18 mouse cellular contexts compared by ENCODE assay signal in the genomic region with DNA sequence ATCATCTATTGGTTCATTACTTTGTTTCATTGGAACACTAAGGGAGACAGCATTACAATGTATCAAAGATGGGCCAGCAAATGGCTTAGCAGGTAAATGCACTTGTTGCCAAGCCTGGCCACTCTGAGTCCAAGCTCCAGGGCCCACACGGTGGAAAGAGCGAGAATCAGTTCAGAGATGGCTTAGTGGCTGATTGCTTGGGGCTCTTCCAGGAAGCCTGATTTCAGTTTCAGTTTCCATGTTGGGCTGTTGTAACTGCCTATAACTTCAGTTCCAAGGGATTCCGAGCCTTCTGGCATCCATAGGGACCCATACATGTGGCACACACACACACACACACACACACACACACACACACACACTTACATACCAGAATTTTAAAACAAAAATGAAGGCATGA. TPM values are rescaled to one million over a fixed set of nuclear protein-coding genes. Genes with fewer than 3 reads are reported as not detected.
A peak's percentile ranks its signal among the peaks of the same experiment; 100 is the strongest.
DNase-seq lines count a peak whose midpoint lies in the region; ATAC-seq and TF ChIP-seq lines count a peak whose summit lies in the region.
"Had no signal": no experiment of that assay in that cellular context is flagged by ENCODE, and none has a peak within 500 bp of the region (broad histone marks: within the 10 kb centered on the region; RNA-seq: fewer than 3 reads in every experiment).

No protein-coding gene starts in this region.

- no peaks in the 10 kb centered on the region for H3K9me3 ChIP-seq in lung, postnatal 0 days (ENCODE audit: low read length)
- H3K9me3 ChIP-seq: embryonic facial prominence, embryonic 15.5 days; forebrain, embryonic 13.5 days; heart, embryonic 10.5 days; intestine, embryonic 15.5 days; neural tube, embryonic 13.5 days; stomach, embryonic 15.5 days had no signal

- WGBS in lung, adult 2 months: 20% methylated on average over 3 of the region's 3 CpGs
- WGBS in lung, postnatal 0 days: 66% methylated on average over 3 of the region's 3 CpGs

- TF ChIP-seq POLR2A in lung, adult 2 months (IDR thresholded peaks at IDR 0.05; ENCODE audit: borderline replicate concordance, extremely low read depth, low read depth, low read length): no peak

- ATAC-seq in lung, postnatal 0 days: no peak
- ATAC-seq: forebrain, embryonic 13.5 days; intestine, embryonic 15.5 days; midbrain, embryonic 16.5 days had no signal

- no peak for TF ChIP-seq EP300 in lung, postnatal 0 days (IDR thresholded peaks at IDR 0.05)

- H3K4me1 ChIP-seq in lung, adult 2 months (ENCODE audit: control insufficient read depth, insufficient read depth, low read length): no peaks in the 10 kb centered on the region
- no peaks in the 10 kb centered on the region for H3K4me1 ChIP-seq in lung, postnatal 0 days (ENCODE audit: insufficient read depth, low read depth, low read length)
- H3K4me1 ChIP-seq: embryonic facial prominence, embryonic 15.5 days; forebrain, embryonic 13.5 days; intestine, embryonic 15.5 days; neural tube, embryonic 13.5 days; stomach, embryonic 15.5 days had no signal

- no peak overlapping the region for H3K4me2 ChIP-seq in lung, postnatal 0 days (replicated peaks; ENCODE audit: low read depth, low read length)
- H3K4me2 ChIP-seq: embryonic facial prominence, embryonic 15.5 days; forebrain, embryonic 13.5 days; intestine, embryonic 15.5 days; neural tube, embryonic 13.5 days; stomach, embryonic 15.5 days had no signal

- H3K27me3 ChIP-seq in lung, postnatal 0 days (replicated peaks; ENCODE audit: insufficient read depth, low read length): no peaks in the 10 kb centered on the region; the same call in 1 of the 2 replicates
- no peaks in the 10 kb centered on the region for H3K27me3 ChIP-seq in splenic B cell, adult 2 months (ENCODE audit: control insufficient read depth, insufficient read depth, low read length, poor library complexity, severe bottlenecking)
- H3K27me3 ChIP-seq: embryonic facial prominence, embryonic 15.5 days; intestine, embryonic 15.5 days; neural tube, embryonic 13.5 days; stomach, embryonic 15.5 days had no signal

- DNase-seq in heart, adult 18-20 months: peak; percentile 39 to 44
- DNase-seq in heart, postnatal 4 days: no peak
- DNase-seq in lung, adult 2 months: no peak
- DNase-seq in lung, postnatal 0 days (ENCODE audit: low spot score): no peak
- peak; percentile 60 for DNase-seq in adipocyte (ENCODE audit: low spot score)
- DNase-seq in splenic B cell, adult 2 months (ENCODE audit: low read depth, low spot score): peak; percentile 38
- no peak for DNase-seq in ovary, postnatal 10 days (ENCODE audit: low spot score)
- no peak for DNase-seq in natural killer cell, adult 2 months (ENCODE audit: low spot score in 2 of 2)
- DNase-seq: cerebellum, adult 2 months; layer of hippocampus, postnatal 36 days had no signal

- no peaks in the 10 kb centered on the region for H3K36me3 ChIP-seq in lung, postnatal 0 days (ENCODE audit: insufficient read depth, low read length)
- H3K36me3 ChIP-seq in splenic B cell, adult 2 months (ENCODE audit: control insufficient read depth, insufficient read depth, low read length, poor library complexity, severe bottlenecking): no peaks in the 10 kb centered on the region
- H3K36me3 ChIP-seq: embryonic facial prominence, embryonic 15.5 days; heart, embryonic 10.5 days; intestine, embryonic 15.5 days; neural tube, embryonic 13.5 days; stomach, embryonic 15.5 days had no signal

- H3K4me3 ChIP-seq in lung, adult 2 months (replicated peaks; ENCODE audit: extremely low read depth, low read depth, low read length): peak overlapping the region; percentile 44
- no peak overlapping the region for H3K4me3 ChIP-seq in lung, postnatal 0 days (ENCODE audit: low read depth, low read length)
- H3K4me3 ChIP-seq: embryonic facial prominence, embryonic 15.5 days; forebrain, embryonic 13.5 days; heart, embryonic 10.5 days; intestine, embryonic 15.5 days; neural tube, embryonic 13.5 days; stomach, embryonic 15.5 days had no signal

- H3K9ac ChIP-seq in lung, postnatal 0 days (replicated peaks; ENCODE audit: low read depth): no peak overlapping the region
- H3K9ac ChIP-seq: embryonic facial prominence, embryonic 15.5 days; forebrain, embryonic 13.5 days; intestine, embryonic 15.5 days; liver, embryonic 14.5 days; neural tube, embryonic 13.5 days; stomach, embryonic 15.5 days had no signal

- TF ChIP-seq CTCF in lung, adult 2 months (IDR thresholded peaks at IDR 0.05; ENCODE audit: insufficient read depth, low read length): no peak
- no peak for TF ChIP-seq CTCF in lung, postnatal 0 days (IDR thresholded peaks at IDR 0.05)

- no peak overlapping the region for H3K27ac ChIP-seq in lung, postnatal 0 days (ENCODE audit: low read length)
- H3K27ac ChIP-seq: embryonic facial prominence, embryonic 15.5 days; forebrain, embryonic 13.5 days; heart, embryonic 10.5 days; intestine, embryonic 15.5 days; liver, embryonic 14.5 days; neural tube, embryonic 13.5 days; stomach, embryonic 15.5 days had no signal

RNA-seq across cellular contexts. Expression of a gene that starts 47.5 kb away (rescaled TPM):
- total RNA-seq in heart, adult 18-20 months (2021): 1 to 10 TPM; 3.8 to 3.9 TPM
- total RNA-seq in heart, postnatal 4 days (2021): 1 to 10 TPM; 7.0 to 9.6 TPM
- polyA plus RNA-seq in lung, adult 2 months (2012; rRNA removed): 21.2 and 33.6 TPM in 2 replicates
- polyA plus RNA-seq in lung, postnatal 0 days (2015; fragmentation: Nextera tagmentation; extraction: Ambion mirVana): 8.6 and 9.2 TPM in 2 replicates

RNA-seq across cellular contexts. Expression of a gene that starts 51.1 kb away (rescaled TPM):
- total RNA-seq in heart, adult 18-20 months (2021): 1 to 10 TPM; 4.0 to 8.8 TPM
- under 1 TPM; 0.72 to 0.76 TPM for total RNA-seq in heart, postnatal 4 days (2021)
- 9.3 and 12.0 TPM in 2 replicates for polyA plus RNA-seq in lung, adult 2 months (2012; rRNA removed)
- polyA plus RNA-seq in lung, postnatal 0 days (2015; fragmentation: Nextera tagmentation; extraction: Ambion mirVana): 0.31 and 0.42 TPM in 2 replicates
- polyA plus RNA-seq: heart, embryonic 10.5 days had no signal

Comparison
In these comparisons a context has a peak if more than half of its experiments do, and no peak if none do; other contexts are left out.
1. DNase-seq: peak in heart, adult 18-20 months (2 of 2), adipocyte (single experiment) and splenic B cell, adult 2 months (single experiment); none in heart, postnatal 4 days (single experiment), lung, adult 2 months (single experiment), lung, postnatal 0 days (single experiment), ovary, postnatal 10 days (single experiment) and natural killer cell, adult 2 months (0 of 2).